ENCODE assay signal across 29 mouse cellular contexts in the genomic region with DNA sequence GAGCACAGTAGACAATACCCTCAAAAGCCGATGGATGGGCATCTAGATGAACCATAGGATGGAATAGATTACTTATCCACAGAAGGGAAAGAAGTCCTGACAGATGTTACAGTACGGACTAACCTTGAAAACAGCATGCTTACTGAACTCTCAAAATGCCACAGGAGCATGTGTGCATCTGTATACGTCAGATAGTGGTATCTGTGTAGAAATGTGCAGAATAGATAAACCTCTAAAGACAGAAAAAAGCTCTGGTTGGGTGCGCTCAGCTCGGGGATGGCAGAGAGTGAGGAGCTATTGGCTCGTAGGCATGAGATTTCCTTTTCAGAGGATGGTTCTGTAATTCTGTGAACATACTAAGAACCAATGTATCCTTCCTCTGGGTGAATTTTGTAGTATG. TPM values are rescaled to one million over a fixed set of nuclear protein-coding genes. Genes with fewer than 3 reads are reported as not detected.
DNase-seq lines count a peak whose midpoint lies in the region; ATAC-seq and TF ChIP-seq lines count a peak whose summit lies in the region.
"Had no signal": no experiment of that assay in that cellular context is flagged by ENCODE, and none has a peak within 500 bp of the region (broad histone marks: within the 10 kb centered on the region; RNA-seq: fewer than 3 reads in every experiment).

No protein-coding gene starts in this region.

- H3K9ac ChIP-seq in intestine, embryonic 14.5 days (ENCODE audit: low read length), result no peak overlapping the region
- no peak overlapping the region for H3K9ac ChIP-seq in intestine, embryonic 15.5 days
- H3K9ac ChIP-seq in liver, embryonic 14.5 days (replicated peaks), result no peak overlapping the region
- no peak overlapping the region for H3K9ac ChIP-seq in hindbrain, postnatal 0 days (replicated peaks; ENCODE audit: low read length)
- H3K9ac ChIP-seq: embryonic facial prominence, embryonic 12.5 days; limb, embryonic 15.5 days had no signal

- DNase-seq in intestine, embryonic 14.5 days (ENCODE audit: low spot score), result peak; percentile 15
- peak; percentile 64 to 72 (median 70) for DNase-seq in liver, embryonic 14.5 days (ENCODE audit: low read depth in 3 of 3, low spot score in 3 of 3)
- DNase-seq in layer of hippocampus, postnatal 14 days (ENCODE audit: low spot score in 2 of 2), result no peak
- no peak for DNase-seq in hindbrain, postnatal 0 days (ENCODE audit: low spot score)
- no peak for DNase-seq in spleen, postnatal 36 days (ENCODE audit: low spot score in 2 of 2)
- no peak for DNase-seq in B cell, adult 2 months
- DNase-seq: cerebellum, postnatal 10 days; gastrocnemius, adult 2 months; kidney, adult 18-20 months; layer of hippocampus, adult 9-11 months; left cerebral cortex, postnatal 4 days; right cerebral cortex, adult 18-20 months; right cerebral cortex, postnatal 4 days; thymus, adult 2 months; thymus, postnatal 4 days had no signal

- no peaks in the 10 kb centered on the region for H3K9me3 ChIP-seq in intestine, embryonic 14.5 days (ENCODE audit: control insufficient read depth, low read length)
- no peaks in the 10 kb centered on the region for H3K9me3 ChIP-seq in intestine, embryonic 15.5 days
- H3K9me3 ChIP-seq in erythroblast, embryonic 14.5 days (ENCODE audit: control insufficient read depth, low read length), result no peaks in the 10 kb centered on the region
- no peaks in the 10 kb centered on the region for H3K9me3 ChIP-seq in liver, embryonic 14.5 days (ENCODE audit: control insufficient read depth, low read length)
- no peaks in the 10 kb centered on the region for H3K9me3 ChIP-seq in hindbrain, postnatal 0 days (ENCODE audit: low read length)
- H3K9me3 ChIP-seq: embryonic facial prominence, embryonic 12.5 days; hindbrain, embryonic 10.5 days; limb, embryonic 15.5 days had no signal

- WGBS in intestine, embryonic 14.5 days, result 88% methylated on average over 6 of the region's 6 CpGs
- WGBS in intestine, embryonic 15.5 days, result 89% methylated on average over 6 of the region's 6 CpGs
- 13% methylated on average over 6 of the region's 6 CpGs for WGBS in liver, embryonic 14.5 days (ENCODE audit: insufficient replicate concordance)
- WGBS in hindbrain, postnatal 0 days, result 89% methylated on average over 6 of the region's 6 CpGs

- no peak for ATAC-seq in intestine, embryonic 14.5 days (replicated peaks; ENCODE audit: low FRiP score, low TSS enrichment, low read depth)
- no peak for ATAC-seq in intestine, embryonic 15.5 days
- ATAC-seq in liver, embryonic 14.5 days (ENCODE audit: insufficient read depth), result peak; percentile 95
- ATAC-seq in hindbrain, postnatal 0 days, result no peak
- ATAC-seq: CD4-positive, CD25-positive, alpha-beta regulatory T cell, adult 4 months; forebrain, embryonic 14.5 days; hindbrain, embryonic 16.5 days; lung, postnatal 0 days; Patski had no signal

- no peak overlapping the region for H3K4me3 ChIP-seq in intestine, embryonic 14.5 days (ENCODE audit: low read depth, low read length)
- H3K4me3 ChIP-seq in intestine, embryonic 15.5 days (replicated peaks), result no peak overlapping the region
- peak overlapping the region; percentile 8 for H3K4me3 ChIP-seq in erythroblast, embryonic 14.5 days (replicated peaks)
- peak overlapping the region in 1 of 2 experiments; percentile 26; a peak in 3 of 4 replicates for H3K4me3 ChIP-seq in liver, embryonic 14.5 days (ENCODE audit: insufficient read depth in 1 of 2, low read depth in 2 of 2, low read length in 2 of 2)
- no peak overlapping the region for H3K4me3 ChIP-seq in hindbrain, postnatal 0 days (ENCODE audit: low read length)
- H3K4me3 ChIP-seq: embryonic facial prominence, embryonic 12.5 days; gastrocnemius, adult 2 months; hindbrain, embryonic 10.5 days; limb, embryonic 15.5 days had no signal

- no peak for TF ChIP-seq CTCF in liver, embryonic 14.5 days (IDR thresholded peaks at IDR 0.05; ENCODE audit: low read depth)
- TF ChIP-seq CTCF in hindbrain, postnatal 0 days (IDR thresholded peaks at IDR 0.05; ENCODE audit: low read depth), result no peak

- H3K27ac ChIP-seq in intestine, embryonic 14.5 days (ENCODE audit: low read depth), result no peak overlapping the region
- no peak overlapping the region for H3K27ac ChIP-seq in intestine, embryonic 15.5 days
- peak overlapping the region; percentile 74 for H3K27ac ChIP-seq in liver, embryonic 14.5 days
- no peak overlapping the region for H3K27ac ChIP-seq in hindbrain, postnatal 0 days
- H3K27ac ChIP-seq: embryonic facial prominence, embryonic 12.5 days; gastrocnemius, adult 2 months; hindbrain, embryonic 10.5 days; kidney, postnatal 0 days; limb, embryonic 15.5 days; macrophage had no signal

- H3K27me3 ChIP-seq in intestine, embryonic 14.5 days (replicated peaks; ENCODE audit: control insufficient read depth, insufficient read depth, low read length), result no peaks in the 10 kb centered on the region
- H3K27me3 ChIP-seq in intestine, embryonic 15.5 days (replicated peaks), result no peaks in the 10 kb centered on the region
- peaks cover 3% of the 10 kb centered on the region; the same call in 1 of the 2 replicates for H3K27me3 ChIP-seq in erythroblast, embryonic 14.5 days (ENCODE audit: control insufficient read depth)
- no peaks in the 10 kb centered on the region for H3K27me3 ChIP-seq in liver, embryonic 14.5 days (ENCODE audit: control insufficient read depth, insufficient read depth, low read length)
- no peaks in the 10 kb centered on the region for H3K27me3 ChIP-seq in hindbrain, postnatal 0 days (ENCODE audit: insufficient read depth, low read length)
- H3K27me3 ChIP-seq: embryonic facial prominence, embryonic 12.5 days; limb, embryonic 15.5 days; Patski had no signal

- H3K4me2 ChIP-seq in intestine, embryonic 14.5 days (ENCODE audit: low read length), result no peak overlapping the region
- no peak overlapping the region for H3K4me2 ChIP-seq in intestine, embryonic 15.5 days (replicated peaks)
- peak overlapping the region; percentile 61 for H3K4me2 ChIP-seq in liver, embryonic 14.5 days (ENCODE audit: low read depth)
- H3K4me2 ChIP-seq in hindbrain, postnatal 0 days (ENCODE audit: low read depth, low read length), result no peak overlapping the region
- H3K4me2 ChIP-seq: embryonic facial prominence, embryonic 12.5 days; heart, embryonic 11.5 days; limb, embryonic 15.5 days; midbrain, embryonic 11.5 days had no signal

- H3K4me1 ChIP-seq in intestine, embryonic 14.5 days (replicated peaks; ENCODE audit: control insufficient read depth, insufficient read depth, low read length), result no peaks in the 10 kb centered on the region
- H3K4me1 ChIP-seq in intestine, embryonic 15.5 days (replicated peaks), result no peaks in the 10 kb centered on the region
- H3K4me1 ChIP-seq in erythroblast, embryonic 14.5 days (ENCODE audit: control insufficient read depth), result peaks cover 38% of the 10 kb centered on the region
- H3K4me1 ChIP-seq in liver, embryonic 14.5 days (replicated peaks; ENCODE audit: control insufficient read depth in 2 of 2, insufficient read depth in 2 of 2, low read length in 1 of 2), result peaks cover 17 to 22% of the 10 kb centered on the region in 2 experiments
- no peaks in the 10 kb centered on the region for H3K4me1 ChIP-seq in hindbrain, postnatal 0 days (ENCODE audit: insufficient read depth, low read length)
- H3K4me1 ChIP-seq: embryonic facial prominence, embryonic 12.5 days; hindbrain, embryonic 10.5 days; limb, embryonic 15.5 days had no signal

- no peaks in the 10 kb centered on the region for H3K36me3 ChIP-seq in intestine, embryonic 14.5 days (ENCODE audit: control insufficient read depth, insufficient read depth, low read length)
- no peaks in the 10 kb centered on the region for H3K36me3 ChIP-seq in intestine, embryonic 15.5 days
- H3K36me3 ChIP-seq in erythroblast, embryonic 14.5 days (ENCODE audit: control insufficient read depth), result no peaks in the 10 kb centered on the region
- no peaks in the 10 kb centered on the region for H3K36me3 ChIP-seq in liver, embryonic 14.5 days (replicated peaks; ENCODE audit: control insufficient read depth, insufficient read depth, low read depth)
- no peaks in the 10 kb centered on the region for H3K36me3 ChIP-seq in hindbrain, postnatal 0 days (ENCODE audit: insufficient read depth, low read length)
- H3K36me3 ChIP-seq: embryonic facial prominence, embryonic 12.5 days; hindbrain, embryonic 10.5 days; limb, embryonic 15.5 days had no signal

- TF ChIP-seq EP300 in liver, embryonic 14.5 days (IDR thresholded peaks at IDR 0.05; ENCODE audit: low read depth), result peak; percentile 91

RNA-seq across cellular contexts. Expression of a gene that starts 22.2 kb away (rescaled TPM):
- polyA plus RNA-seq in intestine, embryonic 14.5 days (2014; fragmentation: Nextera tagmentation; extraction: Ambion mirVana), result 17.7 and 21.2 TPM in 2 replicates
- 17.2 and 18.0 TPM in 2 replicates for polyA plus RNA-seq in intestine, embryonic 15.5 days (2015; fragmentation: Nextera tagmentation; extraction: Ambion mirVana)
- polyA plus RNA-seq in erythroblast, embryonic 14.5 days (2012), result 0.17 and 0.26 TPM in 2 replicates
- polyA plus RNA-seq in liver, embryonic 14.5 days (2012; rRNA removed), result 2.8 and 4.3 TPM in 2 replicates
- 6.3 and 7.2 TPM in 2 replicates for polyA plus RNA-seq in liver, embryonic 14.5 days (2014; fragmentation: Nextera tagmentation; extraction: Ambion mirVana)
- 10 to 100 TPM in 1 of 2 experiments, 1 to 10 TPM in 1; 8.5 to 11.8 TPM for total RNA-seq in layer of hippocampus, postnatal 14 days (2021)
- 12.4 and 16.4 TPM in 2 replicates for total RNA-seq in hindbrain, postnatal 0 days (2014; rRNA removed)
- 12.9 and 15.0 TPM in 2 replicates for polyA plus RNA-seq in hindbrain, postnatal 0 days (2015; fragmentation: Nextera tagmentation; extraction: Ambion mirVana)

RNA-seq across cellular contexts. Expression of a gene that starts 51.0 kb away (rescaled TPM):
- 7.2 and 8.5 TPM in 2 replicates for polyA plus RNA-seq in intestine, embryonic 14.5 days (2014; fragmentation: Nextera tagmentation; extraction: Ambion mirVana)
- polyA plus RNA-seq in intestine, embryonic 15.5 days (2015; fragmentation: Nextera tagmentation; extraction: Ambion mirVana), result 4.0 and 4.3 TPM in 2 replicates
- 0.76 and 1.3 TPM in 2 replicates for polyA plus RNA-seq in erythroblast, embryonic 14.5 days (2012)
- 3.7 and 4.2 TPM in 2 replicates for polyA plus RNA-seq in liver, embryonic 14.5 days (2012; rRNA removed)
- polyA plus RNA-seq in liver, embryonic 14.5 days (2014; fragmentation: Nextera tagmentation; extraction: Ambion mirVana), result 0.90 and 1.4 TPM in 2 replicates
- total RNA-seq in layer of hippocampus, postnatal 14 days (2021), result 10 to 100 TPM; 19.5 to 23.9 TPM
- total RNA-seq in hindbrain, postnatal 0 days (2014; rRNA removed), result 17.5 and 19.7 TPM in 2 replicates
- polyA plus RNA-seq in hindbrain, postnatal 0 days (2015; fragmentation: Nextera tagmentation; extraction: Ambion mirVana), result 3.5 and 3.9 TPM in 2 replicates

Comparison
In these comparisons a context has a peak if more than half of its experiments do, and no peak if none do; other contexts are left out.
1. DNase-seq: peak in intestine, embryonic 14.5 days (single experiment) and liver, embryonic 14.5 days (3 of 3); none in layer of hippocampus, postnatal 14 days (0 of 2), hindbrain, postnatal 0 days (single experiment), spleen, postnatal 36 days (0 of 2) and B cell, adult 2 months (0 of 2).